8 mouse cellular contexts compared by ENCODE assay signal in the genomic region with DNA sequence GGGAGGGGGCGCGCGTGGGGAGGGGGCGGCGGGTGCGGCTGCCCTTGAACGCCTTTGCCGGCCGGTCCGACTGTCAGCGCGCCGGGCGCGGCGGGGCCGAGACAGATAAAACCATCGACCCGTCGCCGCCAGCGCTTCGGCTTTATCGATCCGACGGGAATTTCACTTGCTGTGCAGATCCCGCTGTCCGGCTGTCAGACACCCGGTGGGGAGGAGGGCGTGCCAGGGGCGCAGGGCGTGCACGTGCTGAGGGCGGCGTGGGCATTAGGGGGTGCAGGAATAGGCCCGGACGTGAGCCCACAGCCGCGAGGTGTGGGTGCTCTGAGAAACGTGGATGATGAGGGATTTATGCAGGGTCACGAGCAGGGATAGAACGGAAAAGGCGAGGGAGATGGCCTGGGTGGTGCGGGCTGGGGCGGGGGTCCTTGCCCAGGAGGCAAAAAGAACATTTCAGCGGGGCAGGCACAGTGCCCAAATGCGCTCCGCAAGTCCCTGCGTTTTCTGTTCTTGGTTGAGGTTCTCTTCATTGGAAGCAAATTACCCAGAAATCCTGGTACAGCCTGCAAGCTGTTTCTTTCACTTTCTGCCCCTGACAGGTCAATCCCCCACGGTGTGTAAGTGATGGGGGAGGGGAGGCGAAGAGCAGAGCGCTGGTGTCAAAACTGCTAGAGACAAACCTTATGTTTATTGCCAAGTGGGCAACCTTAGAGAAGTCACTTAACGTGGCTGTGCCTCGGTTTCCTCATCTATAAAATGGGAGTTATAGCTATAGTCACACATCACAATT. TPM values are rescaled to one million over a fixed set of nuclear protein-coding genes. Genes with fewer than 3 reads are reported as not detected.
A peak's percentile ranks its signal among the peaks of the same experiment; 100 is the strongest.
DNase-seq lines count a peak whose midpoint lies in the region; ATAC-seq lines count a peak whose summit lies in the region.

No protein-coding gene starts in this region.

- H3K27ac ChIP-seq in kidney, embryonic 16.5 days (ENCODE audit: low read length), result no peak overlapping the region
- H3K27ac ChIP-seq in embryonic facial prominence, embryonic 12.5 days, result no peak overlapping the region
- H3K27ac ChIP-seq in limb, embryonic 12.5 days, result no peak overlapping the region
- no peak overlapping the region for H3K27ac ChIP-seq in neural tube, embryonic 14.5 days (ENCODE audit: low read depth, low read length)

- H3K4me2 ChIP-seq in kidney, embryonic 16.5 days (replicated peaks; ENCODE audit: low read depth, low read length), result peak overlapping the region; percentile 60
- peak overlapping the region; percentile 81 for H3K4me2 ChIP-seq in embryonic facial prominence, embryonic 12.5 days (replicated peaks)
- peak overlapping the region; percentile 94 for H3K4me2 ChIP-seq in limb, embryonic 12.5 days
- peak overlapping the region; percentile 55 for H3K4me2 ChIP-seq in neural tube, embryonic 14.5 days (ENCODE audit: low read depth, low read length)

- no peak for DNase-seq in kidney, postnatal 14 days
- no peak for DNase-seq in layer of hippocampus, postnatal 36 days
- no peak for DNase-seq in cerebellum, postnatal 14 days
- no peak for DNase-seq in layer of hippocampus, adult 8-10 months (ENCODE audit: low spot score in 2 of 2)

- peaks cover 4% of the 10 kb centered on the region; the same call in 1 of the 2 replicates for H3K9me3 ChIP-seq in kidney, embryonic 16.5 days (ENCODE audit: low read length)
- H3K9me3 ChIP-seq in embryonic facial prominence, embryonic 12.5 days, result no peaks in the 10 kb centered on the region
- H3K9me3 ChIP-seq in limb, embryonic 12.5 days, result 0 out of 2 replicates have a peak, but pooled peaks cover 2% of the 10 kb centered on the region
- H3K9me3 ChIP-seq in neural tube, embryonic 14.5 days (ENCODE audit: control insufficient read depth, low read length), result no peaks in the 10 kb centered on the region

- ATAC-seq in kidney, embryonic 16.5 days (ENCODE audit: low FRiP score, low TSS enrichment), result no peak
- no peak for ATAC-seq in embryonic facial prominence, embryonic 12.5 days (ENCODE audit: insufficient number of reproducible peaks, insufficient read depth, low FRiP score, low TSS enrichment)
- no peak for ATAC-seq in limb, embryonic 12.5 days (ENCODE audit: insufficient number of reproducible peaks, insufficient read depth, low FRiP score, low TSS enrichment, low read depth)
- 0 out of 2 replicates have a peak, but pooled peaks have one; percentile 26 for ATAC-seq in neural tube, embryonic 14.5 days (ENCODE audit: low read depth)

- no peaks in the 10 kb centered on the region for H3K36me3 ChIP-seq in kidney, embryonic 16.5 days (ENCODE audit: insufficient read depth, low read length)
- H3K36me3 ChIP-seq in embryonic facial prominence, embryonic 12.5 days, result no peaks in the 10 kb centered on the region
- H3K36me3 ChIP-seq in limb, embryonic 12.5 days, result no peaks in the 10 kb centered on the region
- H3K36me3 ChIP-seq in neural tube, embryonic 14.5 days (ENCODE audit: control insufficient read depth, insufficient read depth, low read length), result no peaks in the 10 kb centered on the region

- WGBS in kidney, embryonic 16.5 days, result 3% methylated on average over 54 of the region's 54 CpGs
- 3% methylated on average over 54 of the region's 54 CpGs for WGBS in embryonic facial prominence, embryonic 12.5 days
- 1% methylated on average over 54 of the region's 54 CpGs for WGBS in limb, embryonic 12.5 days
- 3% methylated on average over 54 of the region's 54 CpGs for WGBS in neural tube, embryonic 14.5 days

- H3K27me3 ChIP-seq in kidney, embryonic 16.5 days (ENCODE audit: insufficient read depth, low read length), result peaks cover 81% of the 10 kb centered on the region
- peaks cover 68% of the 10 kb centered on the region for H3K27me3 ChIP-seq in embryonic facial prominence, embryonic 12.5 days
- peaks cover 84% of the 10 kb centered on the region for H3K27me3 ChIP-seq in limb, embryonic 12.5 days
- H3K27me3 ChIP-seq in neural tube, embryonic 14.5 days (ENCODE audit: control insufficient read depth, insufficient read depth, low read length), result peaks cover 32% of the 10 kb centered on the region

- H3K4me1 ChIP-seq in kidney, embryonic 16.5 days (ENCODE audit: insufficient read depth, low read length), result peaks cover 37% of the 10 kb centered on the region
- peaks cover 11% of the 10 kb centered on the region for H3K4me1 ChIP-seq in embryonic facial prominence, embryonic 12.5 days
- peaks cover 38% of the 10 kb centered on the region for H3K4me1 ChIP-seq in limb, embryonic 12.5 days (replicated peaks)
- peaks cover 19% of the 10 kb centered on the region for H3K4me1 ChIP-seq in neural tube, embryonic 14.5 days (ENCODE audit: control insufficient read depth, insufficient read depth, low read length)

- peak overlapping the region; percentile 51 for H3K9ac ChIP-seq in kidney, embryonic 16.5 days (replicated peaks; ENCODE audit: low read length)
- 0 out of 2 replicates have a peak overlapping the region, but pooled peaks have one; percentile 25 for H3K9ac ChIP-seq in embryonic facial prominence, embryonic 12.5 days
- peak overlapping the region; percentile 60 for H3K9ac ChIP-seq in limb, embryonic 12.5 days (replicated peaks)
- H3K9ac ChIP-seq in neural tube, embryonic 14.5 days (replicated peaks; ENCODE audit: low read depth, low read length), result peak overlapping the region; percentile 46; the same call in 1 of the 2 replicates

- H3K4me3 ChIP-seq in kidney, embryonic 16.5 days (ENCODE audit: low read length), result peak overlapping the region; percentile 44
- H3K4me3 ChIP-seq in embryonic facial prominence, embryonic 12.5 days, result peak overlapping the region; percentile 45
- H3K4me3 ChIP-seq in limb, embryonic 12.5 days (replicated peaks), result peak overlapping the region; percentile 44
- H3K4me3 ChIP-seq in neural tube, embryonic 14.5 days (ENCODE audit: low read depth, low read length), result peak overlapping the region; percentile 28

RNA-seq across cellular contexts. Expression of a gene that starts 52.5 kb away (rescaled TPM):
- 0.23 and 0.39 TPM in 2 replicates for polyA plus RNA-seq in kidney, embryonic 16.5 days (2015; fragmentation: Nextera tagmentation; extraction: Ambion mirVana)
- 0.64 and 1.3 TPM in 2 replicates for polyA plus RNA-seq in embryonic facial prominence, embryonic 12.5 days (2016; fragmentation: Nextera tagmentation; extraction: Ambion mirVana)
- polyA plus RNA-seq in limb, embryonic 12.5 days (2016; fragmentation: Nextera tagmentation; extraction: Ambion mirVana), result 0.26 and 0.65 TPM in 2 replicates
- 0.46 and 0.86 TPM in 2 replicates for polyA plus RNA-seq in neural tube, embryonic 14.5 days (2014; fragmentation: Nextera tagmentation; extraction: Ambion mirVana)
- total RNA-seq in layer of hippocampus, postnatal 36 days (2021), result under 1 TPM; 0.43 to 0.82 TPM
- total RNA-seq in layer of hippocampus, adult 8-10 months (2022), result under 1 TPM; 0.40 to 0.75 (median 0.59) TPM

RNA-seq across cellular contexts. Expression of a gene that starts 52.7 kb away (rescaled TPM):
- polyA plus RNA-seq in kidney, embryonic 16.5 days (2015; fragmentation: Nextera tagmentation; extraction: Ambion mirVana), result 16.5 and 19.9 TPM in 2 replicates
- polyA plus RNA-seq in embryonic facial prominence, embryonic 12.5 days (2016; fragmentation: Nextera tagmentation; extraction: Ambion mirVana), result 11.3 and 11.8 TPM in 2 replicates
- polyA plus RNA-seq in limb, embryonic 12.5 days (2016; fragmentation: Nextera tagmentation; extraction: Ambion mirVana), result 8.8 and 11.0 TPM in 2 replicates
- 6.4 and 7.3 TPM in 2 replicates for polyA plus RNA-seq in neural tube, embryonic 14.5 days (2014; fragmentation: Nextera tagmentation; extraction: Ambion mirVana)
- total RNA-seq in layer of hippocampus, postnatal 36 days (2021), result 1 to 10 TPM; 4.8 to 6.1 TPM
- total RNA-seq in layer of hippocampus, adult 8-10 months (2022), result 1 to 10 TPM; 4.2 to 5.9 (median 5.7) TPM
